Mouse (Mus musculus): ENCODE results near the gene Abcf3. TPM values are rescaled to one million over a fixed set of nuclear protein-coding genes. Genes with fewer than 3 reads are reported as not detected.

The Abcf3 gene
- total and polyA plus RNA-seq, 3 experiments = 46.5 to 79.6 TPM; not detected in 1

DNA sequence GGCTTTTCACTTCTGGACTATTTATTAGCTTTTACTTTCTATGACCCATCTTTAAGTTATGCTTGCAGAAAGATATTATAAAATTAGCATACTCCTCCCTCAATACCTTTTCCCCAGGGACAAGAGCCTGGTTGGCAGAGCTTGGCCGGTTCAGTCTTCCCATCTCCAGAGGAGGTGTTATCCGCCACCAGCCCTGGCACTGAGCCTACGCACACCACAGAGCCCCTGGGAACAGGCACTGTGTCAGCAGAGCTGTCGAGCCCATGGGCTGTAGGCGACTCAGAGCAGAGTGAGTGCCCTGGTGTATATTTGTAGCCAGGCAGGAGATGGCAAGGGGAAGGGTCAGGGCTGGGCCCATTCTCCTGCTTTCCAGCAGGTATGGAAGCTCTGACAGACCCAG is 52.1 kb downstream of the Abcf3 start:
- H3K9me3 ChIP-seq (replicated peaks; ENCODE audit: insufficient read depth, low read length) = no peaks in the 10 kb centered on the region
- no peaks in the 10 kb centered on the region for H3K27me3 ChIP-seq (ENCODE audit: control insufficient read depth in 1 of 2, insufficient read depth in 2 of 2, low read length in 2 of 2)
- no peak overlapping the region for H3K27ac ChIP-seq (ENCODE audit: control insufficient read depth, low read depth, low read length)
- H3K36me3 ChIP-seq (ENCODE audit: control insufficient read depth in 1 of 2, insufficient read depth in 2 of 2, low read length in 2 of 2) = peaks cover 0 to 7% of the 10 kb centered on the region in 2 experiments; a peak in 2 of 4 replicates
- H3K4me3 ChIP-seq (ENCODE audit: control insufficient read depth in 1 of 2, insufficient read depth in 1 of 2, low read depth in 2 of 2, low read length in 2 of 2) = no peak overlapping the region
- no peak overlapping the region for H3K9ac ChIP-seq (ENCODE audit: control insufficient read depth, low read depth, low read length, poor library complexity, severe bottlenecking)
- DNase-seq (ENCODE audit: low read depth, low spot score) = no peak
- TF ChIP-seq MAZ (IDR thresholded peaks at IDR 0.05; ENCODE audit: low read depth, low read length) = no peak
- no peak for TF ChIP-seq MAFK (IDR thresholded peaks at IDR 0.05; ENCODE audit: borderline replicate concordance, low read depth, low read length)
- no peak for TF ChIP-seq NELFE (IDR thresholded peaks at IDR 0.05; ENCODE audit: low read depth, low read length)
- no peak for TF ChIP-seq USF1 (IDR thresholded peaks at IDR 0.05; ENCODE audit: low read depth, low read length)
- TF ChIP-seq BHLHE40 (IDR thresholded peaks at IDR 0.05; ENCODE audit: borderline replicate concordance, low read depth, low read length) = no peak
- TF ChIP-seq RAD21 (IDR thresholded peaks at IDR 0.05; ENCODE audit: low read depth, low read length) = no peak
- no peak for TF ChIP-seq USF2 (IDR thresholded peaks at IDR 0.05; ENCODE audit: borderline replicate concordance in 1 of 2, insufficient read depth in 1 of 2, low read depth in 1 of 2, low read length in 2 of 2)
- TF ChIP-seq ZMIZ1 (IDR thresholded peaks at IDR 0.05; ENCODE audit: low read depth, low read length) = no peak
- no peak for TF ChIP-seq EP300 (IDR thresholded peaks at IDR 0.05; ENCODE audit: low read depth in 1 of 2, low read length in 2 of 2)
- no peak for TF ChIP-seq SMC3 (IDR thresholded peaks at IDR 0.05; ENCODE audit: low read depth, low read length)
- TF ChIP-seq SIN3A (IDR thresholded peaks at IDR 0.05; ENCODE audit: low read length) = no peak
- TF ChIP-seq ETS1 (IDR thresholded peaks at IDR 0.05; ENCODE audit: low read depth, low read length) = no peak
- no peak for TF ChIP-seq MAX (IDR thresholded peaks at IDR 0.05; ENCODE audit: low read length)
- no peak for TF ChIP-seq CHD2 (IDR thresholded peaks at IDR 0.05; ENCODE audit: low read length)
- TF ChIP-seq CHD1 (IDR thresholded peaks at IDR 0.05; ENCODE audit: low read depth, low read length) = no peak
- no peak for TF ChIP-seq MYC (IDR thresholded peaks at IDR 0.05; ENCODE audit: low read depth, low read length)
- TF ChIP-seq POLR2AphosphoS5 (IDR thresholded peaks at IDR 0.05; ENCODE audit: borderline replicate concordance, low read depth, low read length) = no peak
- TF ChIP-seq TAL1 (IDR thresholded peaks at IDR 0.05; ENCODE audit: low read length) = no peak
- TF ChIP-seq MXI1 (IDR thresholded peaks at IDR 0.05; ENCODE audit: low read depth, low read length) = no peak
- TF ChIP-seq CTCF (IDR thresholded peaks at IDR 0.05 in 2 of 3, conservative IDR thresholded peaks at IDR 0.05 in 1 of 3; ENCODE audit: control insufficient read depth in 1 of 3, insufficient read depth in 1 of 3, low read depth in 2 of 3, low read length in 3 of 3, poor library complexity in 1 of 3, severe bottlenecking in 1 of 3) = no peak
- no peaks in the 10 kb centered on the region for H3K79me2 ChIP-seq (ENCODE audit: control insufficient read depth, insufficient read depth, low read length, poor library complexity)
- H3K4me1 ChIP-seq (ENCODE audit: control insufficient read depth in 1 of 2, insufficient read depth in 2 of 2, low read length in 2 of 2) = peaks cover under 1 to 10% of the 10 kb centered on the region in 2 experiments; a peak in 3 of 4 replicates

DNA sequence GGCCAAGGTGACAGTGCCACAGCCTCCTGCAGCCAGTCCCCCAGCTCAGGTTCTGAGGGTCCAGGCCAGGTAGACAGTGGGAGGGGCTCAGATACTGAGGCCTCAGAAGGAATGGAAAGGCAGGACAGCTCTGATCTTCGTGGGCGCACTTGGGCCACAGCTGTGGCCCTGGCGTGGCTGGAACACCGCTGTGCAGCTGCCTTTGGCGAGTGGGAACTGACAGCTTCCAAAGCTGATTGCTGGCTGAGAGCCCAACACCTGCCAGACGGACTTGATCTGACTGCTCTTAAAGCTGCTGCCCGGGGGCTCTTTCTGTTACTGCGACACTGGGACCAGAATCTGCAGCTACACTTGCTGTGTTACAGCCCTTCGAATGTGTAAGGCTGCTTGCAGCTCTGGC is 56.3 kb downstream of the Abcf3 start:
- no peak overlapping the region for H3K4me3 ChIP-seq (ENCODE audit: control insufficient read depth in 1 of 2, insufficient read depth in 1 of 2, low read depth in 2 of 2, low read length in 2 of 2)
- DNase-seq (ENCODE audit: low read depth, low spot score) = no peak
- H3K27me3 ChIP-seq (ENCODE audit: control insufficient read depth in 1 of 2, insufficient read depth in 2 of 2, low read length in 2 of 2) = no peaks in the 10 kb centered on the region
- no peaks in the 10 kb centered on the region for H3K4me1 ChIP-seq (ENCODE audit: control insufficient read depth in 1 of 2, insufficient read depth in 2 of 2, low read length in 2 of 2)
- TF ChIP-seq USF1 (IDR thresholded peaks at IDR 0.05; ENCODE audit: low read depth, low read length) (no peak), RAD21 (IDR thresholded peaks at IDR 0.05; ENCODE audit: low read depth, low read length) (no peak), TCF12 (IDR thresholded peaks at IDR 0.05; ENCODE audit: low read depth, low read length) (no peak), MYC (IDR thresholded peaks at IDR 0.05; ENCODE audit: low read depth, low read length) (no peak), CHD1 (IDR thresholded peaks at IDR 0.05; ENCODE audit: low read depth, low read length) (no peak), TBP (IDR thresholded peaks at IDR 0.05; ENCODE audit: low read depth, low read length) (no peak)
- H3K27ac ChIP-seq (ENCODE audit: control insufficient read depth, low read depth, low read length) = no peak overlapping the region
- H3K79me2 ChIP-seq (ENCODE audit: control insufficient read depth, insufficient read depth, low read length, poor library complexity) = peaks cover 7% of the 10 kb centered on the region
- H3K9ac ChIP-seq (ENCODE audit: control insufficient read depth, low read depth, low read length, poor library complexity, severe bottlenecking) = no peak overlapping the region
- peaks cover 0 to 2% of the 10 kb centered on the region in 2 experiments; a peak in 2 of 4 replicates for H3K36me3 ChIP-seq (ENCODE audit: control insufficient read depth in 1 of 2, insufficient read depth in 2 of 2, low read length in 2 of 2)
- H3K9me3 ChIP-seq (replicated peaks; ENCODE audit: insufficient read depth, low read length) = no peaks in the 10 kb centered on the region

Measured in MEL (cell line).